Mouse (Mus musculus): Measurements from ENCODE around the gene Dgki.

DNA sequence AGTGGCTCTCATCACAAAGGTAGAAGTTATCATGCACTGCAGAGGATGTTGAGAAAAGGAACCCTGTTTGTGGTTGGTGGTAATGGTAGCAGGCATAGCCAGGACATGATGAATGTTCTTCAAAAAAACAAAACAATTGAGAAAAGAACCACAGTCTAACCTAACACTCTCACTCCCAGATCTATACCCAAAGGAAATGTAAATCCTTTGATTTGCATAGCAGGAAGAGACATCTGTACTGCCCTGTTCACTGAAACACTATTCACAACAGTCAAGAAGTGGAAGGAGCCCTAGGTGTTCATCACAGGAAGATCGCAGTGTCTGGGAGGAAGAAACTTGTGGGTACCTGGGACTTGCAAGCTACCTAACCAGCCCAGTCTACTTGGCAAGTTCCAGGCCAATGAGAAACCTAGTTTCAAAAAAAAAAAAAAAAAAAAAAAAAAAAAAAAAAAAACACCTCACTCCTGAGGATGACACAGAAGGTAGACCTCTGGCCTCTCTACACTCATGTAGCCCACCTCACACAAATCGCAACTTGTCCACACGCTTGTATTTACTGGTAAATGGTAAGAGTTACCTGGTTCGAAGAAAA lies 152.5 kb downstream of the Dgki start:
- TF ChIP-seq POLR2A (IDR thresholded peaks at IDR 0.05; ENCODE audit: borderline replicate concordance, insufficient read depth, low read length) = no peak
- no peak for TF ChIP-seq CTCF (IDR thresholded peaks at IDR 0.05; ENCODE audit: borderline replicate concordance, insufficient read depth, low read depth, low read length)

Measured in cerebellum, adult 2 months (tissue).